Mouse (Mus musculus): ENCODE measurements around the gene Angpt4. TPM values are rescaled to one million over a fixed set of nuclear protein-coding genes. Genes with fewer than 3 reads are reported as not detected.

Gene Angpt4
- polyA plus RNA-seq, 1 experiment from 2014 or later, result 0.34 TPM

- 57% methylated on average over 4 of the region's 4 CpGs for WGBS
- peak; percentile 22 for DNase-seq (ENCODE audit: low spot score)
- no peak overlapping the region for H3K4me3 ChIP-seq (ENCODE audit: low read depth, low read length)
These were observed 10.6 kb downstream of the Angpt4 start for GRCm38 (mm10) chr2:151921596-151921995.

DNA sequence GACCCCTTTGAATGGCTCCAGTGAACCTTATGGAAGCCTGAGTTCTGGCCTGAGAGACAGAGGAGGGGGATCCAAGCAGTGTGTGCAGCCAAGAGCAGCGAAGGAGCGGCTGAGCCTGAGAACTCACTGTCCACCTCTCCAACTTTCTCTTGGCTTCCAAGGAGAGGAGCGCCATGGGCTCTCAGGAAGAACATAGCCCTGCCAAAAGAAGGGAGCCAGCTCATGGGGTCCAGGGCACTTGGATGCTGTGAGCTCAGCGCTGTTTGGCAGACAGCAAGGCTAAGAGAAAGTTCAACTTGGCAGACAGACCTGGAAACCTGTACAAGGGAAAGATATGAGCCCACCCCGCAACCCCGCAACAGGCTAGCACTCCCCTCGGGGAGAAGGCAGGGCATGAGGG lies 13.3 kb downstream of the Angpt4 start:
- no peak overlapping the region for H3K4me3 ChIP-seq (ENCODE audit: low read depth, low read length)
- DNase-seq (ENCODE audit: low spot score), result no peak
- no peaks in the 10 kb centered on the region for H3K36me3 ChIP-seq (ENCODE audit: control insufficient read depth, insufficient read depth, low read length)
- no peaks in the 10 kb centered on the region for H3K4me1 ChIP-seq (ENCODE audit: control insufficient read depth, insufficient read depth, low read length)
- no peak for ATAC-seq (ENCODE audit: insufficient read depth, low FRiP score, low TSS enrichment)
- H3K27ac ChIP-seq (ENCODE audit: low read depth, low read length), result no peak overlapping the region
- H3K9me3 ChIP-seq (ENCODE audit: control insufficient read depth, low read length), result no peaks in the 10 kb centered on the region
- H3K4me2 ChIP-seq (ENCODE audit: low read depth), result no peak overlapping the region
- no peak overlapping the region for H3K9ac ChIP-seq (ENCODE audit: low read length)
- no peaks in the 10 kb centered on the region for H3K27me3 ChIP-seq (ENCODE audit: control insufficient read depth, insufficient read depth, low read length)
- WGBS, result 87% methylated on average over 7 of the region's 7 CpGs

More at GRCm38 (mm10) chr2:151921596-151921995, 10.6 kb downstream of the Angpt4 start:
- no peak for ATAC-seq (ENCODE audit: insufficient read depth, low FRiP score, low TSS enrichment)
- H3K9ac ChIP-seq (ENCODE audit: low read length), result no peak overlapping the region
- no peak overlapping the region for H3K27ac ChIP-seq (ENCODE audit: low read depth, low read length)
- H3K27me3 ChIP-seq (ENCODE audit: control insufficient read depth, insufficient read depth, low read length), result no peaks in the 10 kb centered on the region
- H3K4me1 ChIP-seq (ENCODE audit: control insufficient read depth, insufficient read depth, low read length), result no peaks in the 10 kb centered on the region
- H3K36me3 ChIP-seq (ENCODE audit: control insufficient read depth, insufficient read depth, low read length), result no peaks in the 10 kb centered on the region
- no peaks in the 10 kb centered on the region for H3K9me3 ChIP-seq (ENCODE audit: control insufficient read depth, low read length)
- H3K4me2 ChIP-seq (ENCODE audit: low read depth), result no peak overlapping the region

- 70% methylated on average over 4 of the region's 4 CpGs for WGBS
- no peaks in the 10 kb centered on the region for H3K4me1 ChIP-seq (ENCODE audit: control insufficient read depth, insufficient read depth, low read length)
- no peak overlapping the region for H3K4me2 ChIP-seq (ENCODE audit: low read depth)
- ATAC-seq (ENCODE audit: insufficient read depth, low FRiP score, low TSS enrichment), result no peak
- no peaks in the 10 kb centered on the region for H3K36me3 ChIP-seq (ENCODE audit: control insufficient read depth, insufficient read depth, low read length)
- no peak overlapping the region for H3K27ac ChIP-seq (ENCODE audit: low read depth, low read length)
- H3K4me3 ChIP-seq (ENCODE audit: low read depth, low read length), result no peak overlapping the region
- no peak for DNase-seq (ENCODE audit: low spot score)
- no peak overlapping the region for H3K9ac ChIP-seq (ENCODE audit: low read length)
- H3K9me3 ChIP-seq (ENCODE audit: control insufficient read depth, low read length), result no peaks in the 10 kb centered on the region
- no peaks in the 10 kb centered on the region for H3K27me3 ChIP-seq (ENCODE audit: control insufficient read depth, insufficient read depth, low read length)
These were observed 14.7 kb downstream of the Angpt4 start for GRCm38 (mm10) chr2:151925715-151926114.

DNA sequence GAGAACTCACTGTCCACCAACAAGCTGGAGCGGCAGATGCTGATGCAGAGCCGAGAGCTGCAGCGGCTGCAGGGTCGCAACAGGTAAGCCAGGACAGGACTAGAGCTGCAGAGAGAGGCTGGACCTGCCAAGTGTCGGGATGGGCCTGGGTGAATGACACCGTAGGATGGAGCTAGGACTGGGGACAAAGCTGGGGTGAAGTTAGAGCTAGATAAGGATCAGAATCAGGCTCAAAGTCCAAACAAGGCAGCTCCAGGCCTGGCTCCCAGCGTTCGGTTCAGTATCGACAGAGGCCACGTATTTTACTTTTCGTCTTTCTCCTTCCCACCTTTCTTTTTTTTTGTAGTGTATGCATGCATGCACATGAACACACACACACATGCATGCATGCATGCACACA lies 16.1 kb downstream of the Angpt4 start:
- no peak overlapping the region for H3K4me2 ChIP-seq (ENCODE audit: low read depth)
- ATAC-seq (ENCODE audit: insufficient read depth, low FRiP score, low TSS enrichment) (no peak), DNase-seq (ENCODE audit: low spot score) (no peak)
- no peak overlapping the region for H3K9ac ChIP-seq (ENCODE audit: low read length)
- WGBS, result 94% methylated on average over 11 of the region's 11 CpGs
- no peaks in the 10 kb centered on the region for H3K36me3 ChIP-seq (ENCODE audit: control insufficient read depth, insufficient read depth, low read length)
- H3K9me3 ChIP-seq (ENCODE audit: control insufficient read depth, low read length), result no peaks in the 10 kb centered on the region
- no peak overlapping the region for H3K4me3 ChIP-seq (ENCODE audit: low read depth, low read length)
- H3K27me3 ChIP-seq (ENCODE audit: control insufficient read depth, insufficient read depth, low read length), result no peaks in the 10 kb centered on the region
- H3K27ac ChIP-seq (ENCODE audit: low read depth, low read length), result no peak overlapping the region
- no peaks in the 10 kb centered on the region for H3K4me1 ChIP-seq (ENCODE audit: control insufficient read depth, insufficient read depth, low read length)

DNA sequence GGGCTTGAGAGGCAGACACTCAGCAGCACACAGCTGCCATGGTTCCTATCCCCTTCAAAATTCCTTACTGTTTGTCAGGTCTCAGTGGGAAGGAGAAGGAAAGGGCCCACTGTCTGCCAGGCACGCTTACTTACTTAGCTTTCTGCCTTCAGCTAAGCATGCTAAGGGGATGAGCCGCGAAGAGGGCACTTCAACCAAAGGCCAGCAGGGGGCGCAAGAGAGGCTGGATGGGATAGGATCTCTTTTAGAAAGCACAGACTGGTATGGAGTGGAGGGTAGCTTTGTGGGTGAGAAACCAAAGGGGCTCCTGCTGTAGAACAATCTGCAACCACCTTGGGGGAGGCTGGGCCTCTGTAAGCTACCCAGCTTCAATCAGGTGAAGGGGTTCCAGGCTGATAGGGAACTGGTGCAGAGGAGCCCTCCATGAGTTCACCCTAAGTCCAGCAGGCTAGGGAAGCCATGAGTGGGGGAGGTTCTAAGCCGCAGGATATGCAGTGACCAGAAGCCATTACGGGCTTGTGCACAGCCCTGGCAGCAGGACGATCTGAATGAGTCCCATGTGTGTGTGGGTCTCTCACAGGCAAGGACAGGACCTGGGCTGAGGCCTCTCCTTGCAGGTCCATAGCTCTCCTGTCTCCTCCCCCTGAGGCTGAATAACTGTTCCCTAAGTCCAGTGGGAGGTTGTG lies 19.5 kb downstream of the Angpt4 start:
- ATAC-seq (ENCODE audit: insufficient read depth, low FRiP score, low TSS enrichment) (peak; percentile 45), DNase-seq (ENCODE audit: low spot score) (peak; percentile 86)
- no peak overlapping the region for H3K4me2 ChIP-seq (ENCODE audit: low read depth)
- 35% methylated on average over 7 of the region's 7 CpGs for WGBS
- no peaks in the 10 kb centered on the region for H3K9me3 ChIP-seq (ENCODE audit: control insufficient read depth, low read length)
- no peaks in the 10 kb centered on the region for H3K36me3 ChIP-seq (ENCODE audit: control insufficient read depth, insufficient read depth, low read length)
- no peaks in the 10 kb centered on the region for H3K4me1 ChIP-seq (ENCODE audit: control insufficient read depth, insufficient read depth, low read length)
- no peak overlapping the region for H3K9ac ChIP-seq (ENCODE audit: low read length)
- H3K27ac ChIP-seq (ENCODE audit: low read depth, low read length), result no peak overlapping the region
- no peaks in the 10 kb centered on the region for H3K27me3 ChIP-seq (ENCODE audit: control insufficient read depth, insufficient read depth, low read length)
- H3K4me3 ChIP-seq (ENCODE audit: low read depth, low read length), result no peak overlapping the region

DNA sequence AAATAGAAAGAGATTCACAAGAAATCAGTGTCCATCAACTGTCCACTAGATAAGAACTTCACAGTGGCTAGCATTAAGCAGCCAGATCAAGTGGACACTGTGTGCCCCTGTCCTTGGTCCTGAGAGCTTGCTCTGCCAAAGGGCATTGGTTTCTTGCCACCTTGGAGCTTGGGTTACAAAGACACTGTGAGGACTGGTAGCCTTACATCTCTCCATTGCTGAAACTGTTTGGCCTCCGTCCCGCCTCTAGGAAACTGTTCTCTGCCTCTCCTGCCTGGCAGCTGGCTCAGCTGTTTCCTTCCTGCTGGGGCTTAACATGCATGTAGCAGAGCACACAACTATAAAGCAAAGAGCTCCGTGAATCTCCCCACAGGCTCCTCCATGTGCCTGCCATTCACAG lies 26.9 kb downstream of the Angpt4 start:
- ATAC-seq (ENCODE audit: insufficient read depth, low FRiP score, low TSS enrichment) (no peak), DNase-seq (ENCODE audit: low spot score) (no peak)
- Histone ChIP-seq H3K9ac (ENCODE audit: low read length) (no peak overlapping the region), H3K27ac (ENCODE audit: low read depth, low read length) (no peak overlapping the region), H3K4me2 (ENCODE audit: low read depth) (no peak overlapping the region), H3K4me3 (ENCODE audit: low read depth, low read length) (no peak overlapping the region), H3K27me3 (ENCODE audit: control insufficient read depth, insufficient read depth, low read length) (no peaks in the 10 kb centered on the region), H3K36me3 (ENCODE audit: control insufficient read depth, insufficient read depth, low read length) (no peaks in the 10 kb centered on the region), H3K4me1 (ENCODE audit: control insufficient read depth, insufficient read depth, low read length) (0 out of 2 replicates have a peak, but pooled peaks cover 4% of the 10 kb centered on the region), H3K9me3 (ENCODE audit: control insufficient read depth, low read length) (no peaks in the 10 kb centered on the region)
- 64% methylated on average over 3 of the region's 3 CpGs for WGBS

GRCm38 (mm10) chr2:151938780-151939200 lies 27.8 kb downstream of the Angpt4 start:
- ATAC-seq (ENCODE audit: insufficient read depth, low FRiP score, low TSS enrichment) (no peak), DNase-seq (ENCODE audit: low spot score) (no peak)
- no peak overlapping the region for H3K9ac ChIP-seq (ENCODE audit: low read length)
- WGBS, result 67% methylated on average over 11 of the region's 11 CpGs
- H3K27me3 ChIP-seq (ENCODE audit: control insufficient read depth, insufficient read depth, low read length), result no peaks in the 10 kb centered on the region
- 0 out of 2 replicates have a peak, but pooled peaks cover 4% of the 10 kb centered on the region for H3K4me1 ChIP-seq (ENCODE audit: control insufficient read depth, insufficient read depth, low read length)
- H3K36me3 ChIP-seq (ENCODE audit: control insufficient read depth, insufficient read depth, low read length), result no peaks in the 10 kb centered on the region
- no peak overlapping the region for H3K4me2 ChIP-seq (ENCODE audit: low read depth)
- no peak overlapping the region for H3K4me3 ChIP-seq (ENCODE audit: low read depth, low read length)
- no peak overlapping the region for H3K27ac ChIP-seq (ENCODE audit: low read depth, low read length)
- no peaks in the 10 kb centered on the region for H3K9me3 ChIP-seq (ENCODE audit: control insufficient read depth, low read length)

DNA sequence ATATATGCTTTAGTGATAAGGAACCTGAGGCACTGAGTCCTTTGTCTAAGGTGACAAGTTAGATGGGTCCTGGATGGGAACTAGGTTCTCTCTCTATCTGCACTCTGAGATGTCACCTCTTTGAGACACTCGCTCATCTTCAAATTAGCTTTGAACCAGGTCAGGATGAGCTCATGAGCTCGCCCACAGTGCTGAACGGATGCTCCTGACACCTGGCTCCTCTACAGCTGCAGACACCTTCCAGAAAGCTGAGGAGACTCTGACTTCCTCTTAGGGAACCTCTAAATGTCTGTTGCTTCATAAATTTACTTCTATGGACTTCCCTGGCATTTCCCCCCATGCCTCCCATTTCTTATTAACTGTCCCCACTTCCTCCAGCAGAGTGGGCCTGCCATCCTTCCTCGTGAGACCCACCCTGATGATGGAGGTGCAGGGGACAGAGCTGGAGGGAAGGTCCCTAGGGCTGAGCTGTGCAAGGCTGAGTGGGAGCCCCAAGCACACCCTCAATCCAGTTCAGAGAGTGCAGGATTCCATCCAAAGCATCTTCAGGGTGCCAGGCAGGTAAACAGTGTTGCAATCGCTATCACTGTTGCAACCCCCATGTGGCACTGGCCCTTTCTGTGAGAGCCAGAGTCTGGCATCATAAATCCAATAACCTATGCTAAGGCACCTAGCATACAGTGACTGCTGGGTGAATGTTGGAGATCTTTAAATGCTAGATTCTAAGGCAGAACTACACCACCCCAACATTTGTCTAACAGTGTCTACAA lies 28.8 kb downstream of the Angpt4 start:
- no peak overlapping the region for H3K4me2 ChIP-seq (ENCODE audit: low read depth)
- no peak for ATAC-seq (ENCODE audit: insufficient read depth, low FRiP score, low TSS enrichment)
- no peaks in the 10 kb centered on the region for H3K9me3 ChIP-seq (ENCODE audit: control insufficient read depth, low read length)
- H3K27me3 ChIP-seq (ENCODE audit: control insufficient read depth, insufficient read depth, low read length), result no peaks in the 10 kb centered on the region
- no peak overlapping the region for H3K9ac ChIP-seq (ENCODE audit: low read length)
- H3K27ac ChIP-seq (ENCODE audit: low read depth, low read length), result no peak overlapping the region
- DNase-seq (ENCODE audit: low spot score), result no peak
- H3K36me3 ChIP-seq (ENCODE audit: control insufficient read depth, insufficient read depth, low read length), result no peaks in the 10 kb centered on the region
- no peak overlapping the region for H3K4me3 ChIP-seq (ENCODE audit: low read depth, low read length)
- WGBS, result 81% methylated on average over 5 of the region's 5 CpGs
- H3K4me1 ChIP-seq (ENCODE audit: control insufficient read depth, insufficient read depth, low read length), result 0 out of 2 replicates have a peak, but pooled peaks cover 4% of the 10 kb centered on the region

DNA sequence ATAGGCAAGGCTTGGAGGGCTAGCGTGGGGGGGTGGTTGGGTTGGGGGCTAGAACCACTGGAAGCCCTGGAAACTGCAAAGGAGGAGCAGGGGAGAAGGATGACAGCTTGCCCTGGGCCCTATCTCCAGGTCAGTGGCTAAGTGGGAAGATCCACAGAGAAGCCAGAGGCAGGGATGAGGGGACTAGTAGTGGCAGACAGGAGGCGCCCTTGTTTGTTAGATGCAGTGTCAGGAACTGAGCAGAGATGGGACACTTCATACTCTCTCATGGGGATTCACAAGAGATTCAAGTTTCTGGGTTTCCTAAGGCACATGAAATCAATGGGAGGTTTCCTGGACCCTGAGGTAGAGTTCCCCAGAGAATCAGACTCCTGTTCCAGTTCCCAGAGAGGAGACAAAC lies 30.3 kb downstream of the Angpt4 start:
- H3K27ac ChIP-seq (ENCODE audit: low read depth, low read length), result no peak overlapping the region
- H3K4me2 ChIP-seq (ENCODE audit: low read depth), result no peak overlapping the region
- H3K4me3 ChIP-seq (ENCODE audit: low read depth, low read length), result no peak overlapping the region
- H3K36me3 ChIP-seq (ENCODE audit: control insufficient read depth, insufficient read depth, low read length), result no peaks in the 10 kb centered on the region
- H3K9ac ChIP-seq (ENCODE audit: low read length), result no peak overlapping the region
- H3K9me3 ChIP-seq (ENCODE audit: control insufficient read depth, low read length), result no peaks in the 10 kb centered on the region
- DNase-seq (ENCODE audit: low spot score) (no peak), ATAC-seq (ENCODE audit: insufficient read depth, low FRiP score, low TSS enrichment) (no peak)
- H3K4me1 ChIP-seq (ENCODE audit: control insufficient read depth, insufficient read depth, low read length), result 0 out of 2 replicates have a peak, but pooled peaks cover 4% of the 10 kb centered on the region
- 26% methylated on average over 2 of the region's 2 CpGs for WGBS
- no peaks in the 10 kb centered on the region for H3K27me3 ChIP-seq (ENCODE audit: control insufficient read depth, insufficient read depth, low read length)
